ENCODE assay signal across 1 mouse cellular context in the genomic region with DNA sequence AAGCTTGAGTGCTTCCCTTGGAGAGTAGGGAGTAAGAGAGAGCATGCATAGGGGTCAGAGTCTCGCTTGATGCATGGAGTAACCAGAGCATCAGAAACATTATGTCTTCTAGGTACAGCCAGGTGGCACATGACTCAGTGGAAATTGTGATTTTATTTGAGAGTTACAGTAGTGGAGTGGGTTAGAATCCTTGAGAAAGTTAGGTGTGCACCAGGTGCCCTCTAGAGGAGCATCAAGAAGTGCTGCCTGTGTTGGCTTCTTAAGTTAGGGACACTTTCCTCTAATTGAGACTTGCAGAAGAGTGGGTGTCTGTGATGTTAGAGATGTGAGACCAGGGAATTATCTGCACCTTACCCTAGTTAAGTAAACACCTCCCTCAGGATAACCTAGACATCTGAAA.
TF ChIP-seq lines count a peak whose summit lies in the region.

No protein-coding gene starts in this region.

TF ChIP-seq in CH12.LX, 34 proteins besides CTCF, POLR2A, EP300 and RAD21:
- no peak for TF ChIP-seq BHLHE40 (IDR thresholded peaks at IDR 0.05; ENCODE audit: low read depth, low read length)
- no peak for TF ChIP-seq JUND (conservative IDR thresholded peaks at IDR 0.05; ENCODE audit: low read depth, low read length)
- TF ChIP-seq ZMIZ1 (IDR thresholded peaks at IDR 0.05; ENCODE audit: low read depth, low read length) = no peak
- no peak for TF ChIP-seq USF1 (IDR thresholded peaks at IDR 0.05; ENCODE audit: low read depth, low read length)
- no peak for TF ChIP-seq CHD2 (IDR thresholded peaks at IDR 0.05; ENCODE audit: low read length)
- no peak for TF ChIP-seq USF2 (conservative IDR thresholded peaks at IDR 0.05; ENCODE audit: low read depth, low read length)
- no peak for TF ChIP-seq ZC3H11A (IDR thresholded peaks at IDR 0.05; ENCODE audit: low read depth, low read length)
- TF ChIP-seq MAX (IDR thresholded peaks at IDR 0.05; ENCODE audit: low read length) = no peak
- TF ChIP-seq UBTF (IDR thresholded peaks at IDR 0.05; ENCODE audit: low read depth, low read length) = no peak
- TF ChIP-seq MAZ (IDR thresholded peaks at IDR 0.05; ENCODE audit: low read depth, low read length) = no peak
